Mouse (Mus musculus) cerebellum, adult 2 months (tissue): ENCODE measurements at regions not wholly inside any gene's neighbourhood (a gene's known extent, or its start where the extent isn't known, plus 50 kb on each side); places are given as distances from the start of the nearest gene placed in this dataset.

Experiments
- DNase-seq, 2 experiments: peaks; one replicate each; pipeline ENCODE4 v3.0.0; 2021
- H3K27ac ChIP-seq: fragments of 200-500 bp; 2 replicates; pipeline ENCODE4 v1.5.1; 2012; ENCODE audit warnings: low read length, control low read depth, inconsistent platforms; ENCODE audit not compliant: insufficient read depth
- H3K27me3 ChIP-seq: fragments of 200-500 bp; 2 replicates; pipeline ENCODE4 v1.6.1; 2012; ENCODE audit warnings: inconsistent platforms, mild to moderate bottlenecking, low read length, moderate library complexity; ENCODE audit not compliant: control insufficient read depth, insufficient read depth
- H3K4me1 ChIP-seq: fragments of 200-500 bp; 2 replicates; pipeline ENCODE4 v1.6.1; 2011; ENCODE audit warnings: low read length; ENCODE audit not compliant: control insufficient read depth, insufficient read depth
- H3K4me3 ChIP-seq: fragments of 200-500 bp; replicated peaks from 2 replicates; pipeline ENCODE3; 2011; ENCODE audit warnings: mild to moderate bottlenecking, low read depth, low read length, control low read depth; ENCODE audit not compliant: insufficient read depth
- CTCF ChIP-seq: fragments of 200-500 bp; IDR thresholded peaks from 2 replicates; pipeline ENCODE4 v1.5.1; 2011; ENCODE audit warnings: low read depth, mild to moderate bottlenecking, control low read depth, low read length, moderate library complexity, borderline replicate concordance; ENCODE audit not compliant: insufficient read depth
- POLR2A ChIP-seq: fragments of 200-500 bp; IDR thresholded peaks from 2 replicates; pipeline ENCODE4 v1.6.1; 2011; ENCODE audit warnings: low read length, control low read depth, borderline replicate concordance; ENCODE audit not compliant: insufficient read depth
- WGBS: fragments of 180-500 bp; shearing (Covaris S2); methylation state at CpG from one replicate; pipeline ENCODE4 v1.1.7; 2018; 5-methylcytosine and 5-hydroxymethylcytosine counted together

DNA sequence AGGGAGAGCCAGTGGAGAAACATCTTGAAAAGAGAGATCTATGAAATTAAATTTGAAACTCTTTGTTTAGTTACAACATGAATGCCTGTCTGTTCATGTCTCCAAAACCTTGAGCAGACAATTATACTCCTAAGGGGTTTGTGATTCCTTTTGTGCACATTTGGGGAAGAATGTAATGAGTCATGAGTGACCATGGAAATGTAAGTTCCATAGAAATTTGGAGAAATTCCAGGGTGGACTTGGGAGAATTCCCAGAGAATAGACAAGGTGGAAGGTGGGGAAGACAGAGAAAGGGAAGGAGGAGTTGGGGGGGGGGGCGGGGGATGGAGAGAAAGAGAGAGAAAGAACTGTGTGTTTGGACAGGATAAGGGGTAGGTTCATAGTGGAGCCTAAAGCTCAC lies 87.8 kb downstream of the Tmco5 start:
- H3K27me3 ChIP-seq: no peaks in the 10 kb centered on the region; the same call in 1 of the 2 replicates
- no peak for DNase-seq
- TF ChIP-seq POLR2A: no peak
- TF ChIP-seq CTCF: no peak
- H3K4me1 ChIP-seq: no peaks in the 10 kb centered on the region
- H3K27ac ChIP-seq: no peak overlapping the region
- no peak overlapping the region for H3K4me3 ChIP-seq
- 57% methylated on average over 1 of the region's 1 CpGs for WGBS

DNA sequence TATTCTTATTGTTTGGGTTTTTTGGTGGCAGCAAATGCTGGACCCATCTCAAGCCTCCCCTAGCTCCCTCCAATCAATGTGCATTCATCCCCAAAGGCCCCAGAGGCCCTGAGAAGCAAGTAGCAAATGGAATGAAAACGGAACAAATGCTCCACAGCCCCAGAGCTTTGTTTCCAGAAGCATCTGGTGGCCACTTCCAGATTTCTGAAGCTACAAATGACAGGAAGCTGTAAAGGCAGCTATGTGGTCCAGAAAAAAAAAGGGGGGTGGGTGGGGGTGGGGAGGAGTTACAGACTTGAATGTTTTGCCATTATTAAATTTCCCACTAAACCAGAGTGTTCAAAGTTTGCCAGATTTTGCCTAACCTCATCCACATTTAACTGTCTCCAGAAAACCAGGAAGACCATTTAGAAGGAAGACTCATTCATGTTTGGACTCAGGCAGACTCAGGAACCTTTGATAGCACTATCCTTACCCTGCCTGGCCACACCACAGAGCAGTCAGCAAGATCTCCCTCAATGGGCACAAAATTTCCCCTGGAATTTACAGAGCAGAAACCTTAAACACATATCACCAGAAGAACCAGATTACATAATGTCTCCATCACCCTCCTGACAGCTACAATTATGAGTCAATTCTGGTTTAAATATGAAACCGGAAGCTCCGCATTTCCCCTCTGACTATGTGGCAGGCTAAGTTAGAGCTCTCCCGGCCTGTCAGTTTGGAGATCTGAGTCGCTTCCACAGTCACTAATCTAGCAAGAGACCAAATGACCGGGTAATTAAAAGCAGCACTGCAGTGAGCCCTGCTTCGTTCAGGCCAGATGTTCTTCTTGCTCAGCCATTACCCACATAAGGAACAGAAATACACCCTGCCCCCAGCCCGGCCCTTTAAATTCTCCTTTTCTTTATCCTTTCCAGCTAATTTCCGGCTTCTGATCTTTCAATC lies 93.4 kb downstream of the Tmco5 start:
- DNase-seq: no peak
- no peak overlapping the region for H3K4me3 ChIP-seq
- H3K27ac ChIP-seq: no peak overlapping the region
- TF ChIP-seq POLR2A: no peak
- no peak for TF ChIP-seq CTCF
- H3K27me3 ChIP-seq: no peaks in the 10 kb centered on the region
- H3K4me1 ChIP-seq: peaks cover 3% of the 10 kb centered on the region; the same call in 1 of the 2 replicates
- WGBS: 64% methylated on average over 9 of the region's 9 CpGs

DNA sequence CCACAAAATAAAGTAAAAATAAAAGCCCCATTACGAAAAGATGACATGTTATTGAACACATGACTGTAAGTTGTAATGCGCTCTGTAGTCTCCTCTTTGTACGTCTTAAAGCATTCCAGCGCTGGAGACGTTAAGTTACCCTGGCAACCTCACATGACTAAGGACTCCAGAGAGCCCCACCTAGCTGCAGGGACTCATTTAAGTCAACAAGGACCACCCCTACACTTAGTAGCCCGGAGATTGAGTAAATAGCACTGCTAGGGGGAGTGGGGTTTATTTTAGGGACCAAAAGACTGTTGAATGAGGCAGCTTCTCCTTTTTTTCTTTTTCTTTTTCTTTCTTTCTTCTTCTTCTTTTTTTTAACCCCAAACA lies 94.1 kb downstream of the Tmco5 start:
- Histone ChIP-seq H3K4me1 (peaks cover 3% of the 10 kb centered on the region; the same call in 1 of the 2 replicates), H3K27ac (no peak overlapping the region), H3K27me3 (no peaks in the 10 kb centered on the region), H3K4me3 (no peak overlapping the region)
- no peak for TF ChIP-seq CTCF
- no peak for TF ChIP-seq POLR2A
- WGBS: 81% methylated on average over 6 of the region's 6 CpGs
- DNase-seq: no peak

DNA sequence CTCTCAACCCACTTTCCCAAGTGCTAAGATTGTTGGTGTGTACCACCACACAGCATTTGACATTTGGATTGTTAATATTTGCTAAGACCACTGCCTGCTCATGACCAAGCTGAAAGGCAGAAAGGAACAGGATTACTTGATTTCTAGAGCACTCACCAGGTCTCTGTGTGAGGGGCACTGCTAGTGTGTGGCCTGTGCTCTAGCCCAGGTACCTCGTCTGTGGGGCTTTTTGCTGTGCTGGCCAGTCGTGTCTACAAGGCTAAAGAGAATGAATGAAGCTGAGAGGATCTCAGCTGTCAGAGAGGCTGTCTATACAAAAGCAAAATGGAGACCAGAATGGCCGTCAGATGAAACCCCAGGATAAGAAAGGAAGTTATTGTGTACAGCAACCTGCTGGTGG lies 95.0 kb downstream of the Tmco5 start:
- DNase-seq: no peak
- Histone ChIP-seq H3K4me3 (no peak overlapping the region), H3K27me3 (no peaks in the 10 kb centered on the region), H3K27ac (no peak overlapping the region), H3K4me1 (peaks cover 3% of the 10 kb centered on the region; the same call in 1 of the 2 replicates)
- 90% methylated on average over 3 of the region's 3 CpGs for WGBS
- TF ChIP-seq POLR2A (no peak), CTCF (no peak)

DNA sequence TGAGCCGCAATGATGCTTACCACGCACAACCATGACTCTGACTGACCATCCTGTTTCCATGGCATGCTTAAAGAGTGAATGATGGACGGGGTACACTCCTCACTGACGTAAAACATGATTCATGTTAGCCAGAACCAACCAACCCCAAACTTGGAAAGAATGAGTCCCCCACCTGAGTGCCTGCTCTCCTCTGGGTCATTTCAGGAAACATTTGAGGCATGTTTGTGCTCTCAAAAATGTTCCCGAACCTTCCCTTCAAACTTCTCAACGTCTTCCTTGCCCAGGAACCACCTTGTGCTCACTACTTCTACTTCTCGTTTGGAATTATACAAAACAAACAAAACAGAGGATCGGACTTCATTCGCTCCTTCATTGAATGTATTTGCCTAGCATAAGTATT lies 95.7 kb downstream of the Tmco5 start:
- Histone ChIP-seq H3K4me1 (peaks cover 3% of the 10 kb centered on the region; the same call in 1 of the 2 replicates), H3K27ac (no peak overlapping the region)

DNA sequence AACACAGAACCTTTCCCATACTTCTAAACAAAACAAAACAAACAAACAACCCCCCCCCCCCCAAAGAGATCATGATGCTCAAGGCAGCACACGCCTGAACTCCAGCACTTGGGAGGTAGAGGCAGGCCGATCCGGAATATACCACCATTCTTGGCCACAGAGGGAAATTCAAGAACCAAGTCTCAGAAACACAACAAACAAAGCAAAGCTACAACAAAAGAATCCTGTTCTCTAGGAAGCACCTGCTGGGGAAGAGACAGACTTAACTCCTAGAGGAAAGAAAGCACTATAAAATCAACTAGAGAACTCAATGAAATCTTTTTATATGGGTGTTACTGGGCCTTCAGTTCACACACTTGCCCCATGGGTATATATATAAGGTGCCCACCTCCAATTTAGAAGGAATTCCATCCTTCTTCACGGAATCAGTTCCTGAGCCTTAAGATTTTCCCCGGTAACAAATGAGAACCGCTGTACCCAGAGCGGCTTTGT lies 96.1 kb downstream of the Tmco5 start:
- peak overlapping the region; percentile 97; the same call in 1 of the 2 replicates for H3K27ac ChIP-seq
- DNase-seq: no peak
- TF ChIP-seq POLR2A: no peak
- TF ChIP-seq CTCF: no peak
- peak overlapping the region; percentile 73 for H3K4me3 ChIP-seq
- H3K27me3 ChIP-seq: no peaks in the 10 kb centered on the region
- WGBS: 57% methylated on average over 7 of the region's 7 CpGs
- peaks cover 3% of the 10 kb centered on the region; the same call in 1 of the 2 replicates for H3K4me1 ChIP-seq

More for the DNA sequence above, 95.7 kb downstream of the Tmco5 start:
- no peak for DNase-seq
- Histone ChIP-seq H3K4me3 (no peak overlapping the region), H3K27me3 (no peaks in the 10 kb centered on the region)
- WGBS: 91% methylated on average over 9 of the region's 9 CpGs
- TF ChIP-seq POLR2A: no peak
- TF ChIP-seq CTCF: no peak

DNA sequence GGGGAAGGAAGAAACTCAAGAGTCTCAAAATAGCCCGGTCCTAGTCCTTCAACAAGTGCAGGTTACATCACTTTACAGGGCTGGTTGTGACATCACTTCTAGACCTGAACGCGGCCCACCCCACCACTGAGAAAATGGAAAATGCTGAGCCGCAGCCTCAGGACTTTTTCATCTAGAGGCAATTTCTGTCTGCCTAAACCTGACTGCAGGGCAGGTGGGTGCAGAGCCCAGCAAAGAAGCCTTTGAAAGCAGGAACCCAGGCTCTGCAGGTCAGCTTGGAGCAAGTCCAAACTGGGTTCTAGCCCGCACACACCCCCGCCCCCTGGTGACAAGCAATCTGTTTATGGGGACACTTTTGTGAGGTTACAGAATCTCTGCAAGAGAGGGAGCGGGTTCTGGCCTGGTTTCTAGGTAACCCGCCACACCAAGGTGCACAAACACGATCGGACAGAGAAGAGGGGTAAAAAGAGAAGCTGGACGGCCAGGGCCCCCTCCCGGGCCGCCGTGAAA lies 96.7 kb downstream of the Tmco5 start:
- under 1% methylated on average over 14 of the region's 14 CpGs for WGBS
- peak in 1 of 2 experiments; percentile 92 for DNase-seq
- Histone ChIP-seq H3K27me3 (no peaks in the 10 kb centered on the region), H3K4me1 (peaks cover 3% of the 10 kb centered on the region; the same call in 1 of the 2 replicates), H3K27ac (peak overlapping the region; percentile 97), H3K4me3 (peak overlapping the region; percentile 73)
- TF ChIP-seq POLR2A (no peak), CTCF (no peak)
